Mouse (Mus musculus): ENCODE data around the gene Hdac9. TPM values are rescaled to one million over a fixed set of nuclear protein-coding genes. Genes with fewer than 3 reads are reported as not detected.

Hdac9 gene
- total RNA-seq, 2 experiments from 2014 or later, result 55.4 to 55.6 TPM

DNA sequence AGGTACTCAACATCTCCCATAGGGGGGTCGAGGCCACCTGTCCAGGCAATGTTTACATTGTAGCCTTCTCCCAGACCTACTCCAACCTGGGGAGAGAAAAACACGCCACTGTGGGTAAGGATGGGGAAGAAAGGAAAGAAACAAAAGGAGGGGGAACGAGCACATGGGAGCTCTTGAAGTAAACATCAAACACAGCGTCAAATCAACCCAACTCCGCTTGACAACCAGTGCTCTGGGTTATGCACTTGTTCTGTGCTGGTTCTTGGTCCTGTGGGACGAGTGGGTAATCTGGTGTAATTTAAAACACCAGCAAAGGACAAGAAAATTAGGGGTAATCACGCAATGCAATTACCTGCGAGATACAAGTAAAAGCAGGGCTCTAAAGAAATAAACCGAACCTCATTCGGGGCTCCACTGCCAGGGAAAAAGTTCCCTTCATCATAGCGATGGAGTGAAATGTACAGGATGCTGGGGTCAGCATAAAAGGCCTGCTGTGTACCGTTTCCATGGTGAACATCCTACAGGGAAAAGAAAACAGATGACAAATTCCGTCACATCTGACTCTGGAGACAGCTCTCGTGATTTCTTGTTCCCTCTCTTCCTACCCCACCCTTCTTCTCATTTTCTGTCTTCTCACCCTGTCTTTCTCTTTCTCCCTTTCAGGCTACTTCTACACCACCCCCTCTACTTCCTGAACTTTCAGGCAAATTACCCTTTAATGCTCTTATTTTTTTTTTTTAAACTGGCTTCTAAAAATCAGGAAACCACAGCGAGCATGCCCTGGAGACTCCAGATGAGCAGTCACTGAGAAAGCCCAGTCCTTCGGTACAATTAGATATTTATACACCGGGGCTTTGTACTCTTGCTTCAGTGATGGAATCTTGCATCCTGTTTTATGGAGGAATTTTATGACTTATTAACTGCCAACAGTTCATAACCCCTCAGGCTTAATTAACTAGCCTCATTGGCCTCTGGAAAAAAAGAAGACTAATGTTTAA lies 701.6 kb downstream of the Hdac9 start:
- intact Hi-C loops (cut with DNase I), result no loop called here
- no peak for DNase-seq (ENCODE audit: low spot score in 2 of 2)

DNA sequence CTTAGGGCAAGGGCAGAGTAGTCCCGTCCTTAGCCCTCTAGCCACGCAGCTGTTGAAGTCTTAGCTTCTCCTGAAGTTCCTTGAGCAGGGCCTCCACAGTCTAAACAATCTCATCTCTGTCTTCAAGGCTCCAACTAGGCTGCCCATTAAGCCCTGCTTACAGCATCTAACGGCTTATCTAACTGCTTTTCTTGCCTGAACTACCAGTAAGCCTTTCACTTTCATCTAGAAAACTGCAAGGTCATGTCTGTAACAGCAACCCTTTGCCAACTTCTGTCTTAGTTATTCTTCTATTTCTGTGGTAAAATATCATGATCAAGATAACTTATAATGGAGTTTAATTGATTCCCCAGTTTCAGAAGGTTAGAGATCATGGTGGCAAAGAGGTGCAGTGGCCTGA lies 704.7 kb downstream of the Hdac9 start:
- no peak for DNase-seq (ENCODE audit: low spot score in 2 of 2)
- intact Hi-C loops (cut with DNase I), result no loop called here

DNA sequence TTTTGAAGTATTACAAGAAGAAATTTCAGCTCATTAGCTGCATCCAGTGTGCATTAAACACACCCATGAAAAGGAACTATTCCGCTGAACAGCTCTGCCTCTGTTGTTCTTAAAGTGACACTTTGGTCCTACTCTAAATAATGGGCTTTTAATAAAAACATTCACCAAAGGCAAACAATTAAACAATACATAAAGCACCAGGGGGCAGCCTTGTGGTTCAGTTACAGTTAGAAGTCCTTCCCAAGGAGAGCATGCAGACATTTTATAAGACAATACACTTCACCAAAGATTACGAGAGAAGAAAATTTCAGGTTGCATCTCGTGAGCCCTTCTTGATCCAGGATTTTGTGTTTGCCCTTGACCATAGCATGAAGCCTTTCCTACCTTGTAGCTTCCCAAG lies 715.4 kb downstream of the Hdac9 start:
- DNase-seq (ENCODE audit: low spot score in 2 of 2), result no peak
- intact Hi-C loops (cut with DNase I), result no loop called here

DNA sequence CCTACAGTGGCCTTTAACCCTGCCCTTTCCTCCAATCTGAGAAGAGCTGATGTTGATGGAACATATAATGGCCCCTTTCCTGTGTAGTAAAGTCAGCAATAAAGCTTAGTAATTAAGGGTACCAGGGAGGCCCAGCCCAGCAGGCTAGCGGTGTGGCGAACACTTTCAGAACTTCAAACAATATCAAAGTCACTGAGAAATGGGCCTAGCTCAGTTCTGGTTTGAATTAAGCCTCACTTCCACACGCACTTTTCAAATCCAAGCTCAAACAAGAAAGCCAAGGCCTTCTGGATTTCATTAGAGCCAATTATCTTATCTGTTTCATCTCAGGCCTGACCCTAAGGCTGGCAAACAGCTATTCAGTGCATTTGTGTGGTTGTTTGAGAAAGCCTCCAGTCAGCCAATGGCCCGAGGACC lies 716.9 kb downstream of the Hdac9 start:
- intact Hi-C loops (cut with DNase I), result no loop called here
- DNase-seq (ENCODE audit: low spot score in 2 of 2), result no peak

DNA sequence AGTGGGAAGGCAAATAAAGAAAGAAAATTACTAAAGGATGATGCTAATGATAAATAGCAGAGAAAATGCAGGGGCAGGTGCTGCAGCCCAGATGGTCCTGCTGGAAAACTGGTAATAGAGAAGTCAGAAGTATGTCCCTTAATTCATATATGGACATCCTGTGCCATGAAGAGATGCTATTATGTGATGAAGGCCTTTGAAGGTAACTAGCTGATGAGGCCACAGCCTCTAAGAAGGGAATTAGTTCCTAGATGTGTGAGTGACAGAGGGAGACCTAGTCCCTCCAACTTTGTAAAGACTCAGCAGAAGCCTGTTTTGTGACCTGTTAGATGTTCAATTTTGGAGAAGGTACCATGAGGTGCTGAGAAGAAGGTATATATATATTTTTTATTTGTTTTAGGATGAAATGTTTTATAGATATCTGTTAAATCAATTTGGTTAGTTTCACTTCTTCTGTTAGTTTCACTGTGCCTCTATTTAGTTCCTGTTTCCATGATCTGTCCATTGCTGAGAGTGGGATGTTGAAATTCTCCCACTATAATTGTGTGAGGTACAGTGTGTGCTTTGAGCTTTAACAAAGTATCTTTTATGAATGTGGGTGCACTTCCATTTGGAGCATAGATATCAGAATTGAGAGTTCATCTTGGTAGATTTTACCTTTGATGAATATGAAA lies 721.6 kb downstream of the Hdac9 start:
- intact Hi-C loops (cut with DNase I), result no loop called here
- no peak for DNase-seq (ENCODE audit: low spot score in 2 of 2)

DNA sequence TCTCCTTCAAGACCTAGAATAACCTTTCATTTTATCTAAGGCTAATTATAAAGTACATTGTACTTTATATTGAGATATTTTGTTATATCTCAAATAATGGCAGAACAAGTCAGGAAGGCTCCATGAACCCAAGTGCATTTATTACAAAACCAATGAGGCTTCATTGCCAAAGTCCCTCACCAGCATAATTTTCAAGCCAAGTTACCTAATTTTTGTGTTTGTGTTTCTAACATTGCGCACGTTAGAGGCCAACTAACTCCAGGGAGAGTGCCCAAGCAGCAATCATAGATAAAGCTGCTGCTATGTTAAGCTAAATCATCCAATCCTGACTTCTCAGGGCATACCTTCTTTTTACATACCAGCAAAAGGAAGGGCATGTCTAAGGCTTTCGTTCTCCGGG lies 722.8 kb downstream of the Hdac9 start:
- intact Hi-C loops (cut with DNase I), result no loop called here
- DNase-seq (ENCODE audit: low spot score in 2 of 2), result no peak

DNA sequence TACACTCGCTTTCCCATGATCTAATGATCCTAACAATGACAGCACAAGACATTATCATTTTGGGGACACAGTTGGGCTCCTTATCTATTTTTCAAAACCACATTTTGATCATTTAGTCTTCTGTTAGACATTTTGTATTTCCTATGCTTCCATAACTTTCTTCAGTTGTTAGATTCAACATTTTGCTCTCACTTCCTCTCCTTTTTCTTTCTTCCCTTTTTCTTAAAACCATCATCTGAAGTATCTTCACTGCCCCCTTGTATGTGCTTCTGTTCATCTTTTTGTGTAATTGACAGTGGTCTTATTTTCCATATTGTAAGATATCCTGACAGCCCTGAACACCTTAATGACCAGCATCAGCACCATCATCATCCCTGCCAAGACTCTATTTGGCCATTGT lies 725.6 kb downstream of the Hdac9 start:
- intact Hi-C loops (cut with DNase I), result no loop called here
- no peak for DNase-seq (ENCODE audit: low spot score in 2 of 2)

DNA sequence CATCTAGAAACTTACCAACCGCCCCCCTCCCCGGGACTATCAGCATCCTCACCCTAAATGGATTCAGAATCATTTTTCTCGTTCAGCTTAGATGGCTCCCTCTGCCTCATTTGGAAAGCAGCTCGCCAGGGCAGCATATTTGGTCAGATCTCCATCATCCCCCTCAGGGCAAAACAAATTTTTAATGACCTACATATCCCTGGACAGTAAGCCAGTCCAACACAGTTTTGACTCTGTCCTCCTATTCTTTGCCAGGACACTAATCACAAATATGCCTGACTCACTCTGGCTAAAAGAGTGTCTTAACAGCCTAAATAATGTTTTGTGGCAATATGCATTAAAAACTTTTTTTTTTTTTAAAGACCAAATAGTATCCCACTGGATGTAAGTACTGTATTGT lies 738.0 kb downstream of the Hdac9 start:
- intact Hi-C loops (cut with DNase I), result no loop called here
- no peak for DNase-seq (ENCODE audit: low spot score in 2 of 2)

DNA sequence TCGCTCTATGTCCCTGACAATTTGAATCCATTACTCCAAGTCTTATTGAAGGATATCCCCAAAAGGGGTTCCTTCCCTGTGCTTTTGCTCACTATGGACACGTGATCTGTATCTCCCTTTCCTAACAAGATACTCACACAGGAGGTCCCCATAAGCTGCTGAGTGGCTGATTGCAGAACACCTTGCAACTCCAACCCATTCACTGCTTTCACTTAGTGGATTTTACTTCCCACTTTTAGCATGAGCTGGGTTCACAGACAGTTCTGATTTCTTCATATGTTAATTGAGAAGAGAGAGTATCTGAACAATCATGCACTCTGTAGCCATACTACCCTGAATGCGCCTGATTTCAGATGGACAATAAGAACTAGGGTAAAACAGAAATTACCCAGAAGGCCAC lies 740.1 kb downstream of the Hdac9 start:
- no peak for DNase-seq (ENCODE audit: low spot score in 2 of 2)
- intact Hi-C loops (cut with DNase I), result no loop called here

DNA sequence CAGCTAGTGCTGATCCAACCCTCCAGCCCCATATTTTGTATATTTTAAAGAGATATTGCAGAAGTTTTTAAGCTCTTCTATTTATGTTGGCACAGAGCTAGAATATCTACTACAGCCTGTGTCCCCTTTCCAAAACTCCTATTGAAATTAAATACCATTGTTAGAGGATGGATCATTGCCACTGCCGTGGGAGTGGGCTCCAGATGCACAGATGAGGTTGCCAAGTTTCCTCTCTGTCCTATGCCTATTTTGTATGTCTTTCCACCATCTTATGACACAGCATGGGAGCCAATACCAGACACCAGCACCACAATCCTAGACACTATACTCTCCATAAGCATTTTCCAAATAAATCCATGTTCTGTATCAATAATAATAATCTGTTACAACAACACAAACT lies 743.9 kb downstream of the Hdac9 start:
- intact Hi-C loops (cut with DNase I), result no loop called here
- DNase-seq (ENCODE audit: low spot score in 2 of 2), result peak in 1 of 2 experiments; percentile 15

DNA sequence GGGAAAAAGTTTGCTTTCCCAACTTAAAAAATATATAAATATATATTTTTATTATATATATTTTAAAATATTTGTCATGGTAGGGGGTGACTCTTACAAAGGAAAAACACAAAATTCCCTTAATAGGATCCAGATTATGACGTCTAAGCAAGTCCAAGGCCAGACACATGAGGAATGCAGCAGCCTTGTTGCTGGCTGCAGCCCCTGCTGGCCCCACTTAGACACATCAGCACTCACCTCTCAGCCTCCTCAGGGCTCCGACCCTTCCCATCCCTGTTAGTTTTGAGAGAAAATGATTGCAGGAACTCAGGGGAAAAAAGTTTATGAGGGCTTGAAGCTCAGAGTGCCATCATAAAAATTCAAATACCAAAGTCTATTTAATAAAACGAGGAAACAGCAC lies 746.3 kb downstream of the Hdac9 start:
- intact Hi-C loops (cut with DNase I), result no loop called here
- DNase-seq (ENCODE audit: low spot score in 2 of 2), result no peak

DNA sequence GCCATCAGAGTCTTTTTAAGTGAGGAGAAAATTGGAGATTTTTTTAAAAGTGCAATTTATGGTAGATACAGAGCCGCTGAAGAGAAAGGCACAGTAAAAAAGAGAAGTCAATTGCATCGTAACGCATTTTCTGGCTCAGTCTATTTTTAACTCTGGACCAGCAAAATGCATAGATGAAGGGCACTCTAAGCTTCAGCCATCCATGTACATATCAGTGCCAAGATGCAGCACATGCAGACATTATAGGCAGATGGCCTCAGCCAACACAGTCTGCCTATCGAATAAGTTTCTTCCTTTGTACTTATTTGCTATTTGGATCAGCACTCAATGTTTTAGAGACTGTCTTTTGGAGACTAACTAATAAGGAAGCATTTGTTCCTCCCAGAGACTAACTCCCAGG lies 751.2 kb downstream of the Hdac9 start:
- intact Hi-C loops (cut with DNase I), result no loop called here
- DNase-seq (ENCODE audit: low spot score in 2 of 2), result no peak

DNA sequence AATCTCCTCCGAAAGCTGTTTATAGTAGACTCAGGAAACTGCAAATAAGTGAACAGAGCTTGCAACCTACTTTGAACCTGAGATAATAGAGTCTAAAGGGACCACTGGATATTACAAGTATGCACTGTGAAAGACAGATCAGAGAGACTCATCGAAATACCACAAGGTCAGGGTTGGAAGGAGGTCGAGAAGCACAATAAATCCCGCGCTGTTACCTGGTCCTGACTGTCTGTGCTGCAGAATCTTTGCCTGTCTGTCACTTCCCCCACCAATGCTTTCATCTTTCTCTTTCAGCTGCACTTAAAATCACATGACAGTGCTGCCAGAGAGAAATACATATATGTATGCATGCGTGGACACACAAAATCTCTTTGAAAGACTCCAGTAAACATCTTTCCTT lies 760.6 kb downstream of the Hdac9 start:
- intact Hi-C loops (cut with DNase I), result no loop called here
- no peak for DNase-seq (ENCODE audit: low spot score in 2 of 2)

DNA sequence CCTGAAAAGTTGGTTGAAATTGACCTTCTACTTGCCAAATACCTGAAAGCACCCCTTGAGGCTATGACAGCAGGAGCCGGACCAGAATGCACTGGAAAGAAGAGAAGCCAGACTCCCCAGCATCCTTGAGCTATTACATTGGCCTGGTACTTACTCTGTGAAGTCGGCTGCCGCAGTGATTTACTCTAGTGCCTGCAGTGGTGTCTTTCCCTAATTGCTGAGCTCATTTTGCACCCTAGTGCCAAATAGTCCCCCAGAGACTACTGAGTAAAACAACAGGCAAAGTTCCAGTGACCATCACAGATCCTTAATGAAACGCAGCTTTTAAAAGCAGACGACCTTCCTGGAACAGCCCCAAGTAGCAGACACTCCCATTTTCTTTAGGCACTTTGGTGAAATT lies 761.2 kb downstream of the Hdac9 start:
- intact Hi-C loops (cut with DNase I), result no loop called here
- DNase-seq (ENCODE audit: low spot score in 2 of 2), result no peak

DNA sequence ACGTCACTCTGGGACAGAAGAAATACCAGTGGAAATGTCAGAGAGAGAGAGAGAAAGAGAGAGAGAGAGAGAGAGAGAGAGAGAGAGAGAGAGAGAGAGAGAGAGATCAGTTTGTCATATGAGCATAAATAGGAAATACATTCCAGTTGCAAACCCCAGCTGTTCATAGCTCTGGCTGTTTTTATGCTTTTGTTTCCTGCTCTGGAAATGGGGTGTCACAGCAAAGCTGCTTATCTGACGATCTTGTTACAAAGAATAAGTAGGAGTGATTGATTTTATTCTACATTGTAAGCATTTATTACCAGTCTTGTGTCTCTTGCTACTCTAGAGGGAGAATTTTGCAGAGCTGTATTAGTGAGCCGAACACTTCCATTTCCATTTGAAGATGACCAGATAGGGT lies 762.1 kb downstream of the Hdac9 start:
- DNase-seq (ENCODE audit: low spot score in 2 of 2), result no peak
- intact Hi-C loops (cut with DNase I), result no loop called here

DNA sequence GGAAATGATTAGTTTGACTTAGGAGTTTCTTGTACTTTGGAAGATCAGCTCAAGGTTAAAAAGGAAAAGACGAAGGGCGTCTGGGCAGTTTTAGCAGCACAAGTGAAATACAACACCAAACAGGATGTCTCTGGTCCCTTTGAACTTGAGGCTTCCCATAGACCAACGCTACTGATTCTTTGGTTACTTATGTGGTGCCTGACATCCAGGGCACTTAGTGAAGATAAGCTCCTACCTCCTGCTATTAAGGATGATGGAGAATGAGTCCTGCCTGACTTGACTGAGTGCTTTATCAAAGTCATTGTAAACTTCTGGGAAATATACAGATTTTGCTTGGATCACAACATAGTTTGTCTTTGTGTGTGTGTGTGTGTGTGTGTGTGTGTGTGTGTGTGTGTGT lies 765.6 kb downstream of the Hdac9 start:
- intact Hi-C loops (cut with DNase I), result no loop called here
- DNase-seq (ENCODE audit: low spot score in 2 of 2), result no peak

DNA sequence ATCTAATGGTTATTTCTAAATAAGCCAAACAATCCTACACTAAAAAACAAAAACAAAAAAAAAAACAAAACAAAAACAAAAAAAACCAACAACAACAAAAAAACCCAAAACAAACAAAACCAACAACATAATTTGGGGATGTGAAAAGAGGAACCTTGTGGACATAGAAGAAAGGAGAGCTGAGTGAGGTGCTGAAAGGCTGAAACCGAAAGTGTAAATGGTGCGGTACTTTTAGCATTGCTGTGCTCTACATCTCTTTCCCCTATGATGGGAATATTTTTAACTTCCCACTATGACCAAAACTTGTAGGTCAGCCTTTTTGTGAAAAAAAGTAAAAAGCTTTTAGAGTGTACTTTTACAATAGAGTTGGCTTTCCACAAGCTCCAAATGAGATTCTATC lies 774.2 kb downstream of the Hdac9 start:
- intact Hi-C loops (cut with DNase I), result no loop called here
- DNase-seq (ENCODE audit: low spot score in 2 of 2), result no peak

DNA sequence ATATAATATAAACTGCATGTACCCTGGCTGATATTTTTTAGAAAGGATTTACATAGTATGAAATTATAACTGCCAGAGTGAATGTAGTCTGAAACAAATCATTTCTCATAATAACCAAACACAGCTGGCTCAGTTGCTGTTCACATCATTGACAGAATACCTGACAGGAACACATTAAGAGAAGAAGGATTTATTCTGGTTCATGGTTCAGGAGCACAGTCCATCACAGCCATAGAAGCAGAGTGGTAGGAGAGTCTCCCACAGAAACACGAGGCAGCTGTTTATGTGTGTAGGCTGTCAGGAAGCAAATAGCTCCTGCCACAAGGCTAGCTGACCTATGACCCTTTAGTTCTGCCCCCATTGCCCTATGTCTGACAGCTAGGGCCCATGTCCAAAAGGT lies 803.6 kb downstream of the Hdac9 start:
- no peak for DNase-seq (ENCODE audit: low spot score in 2 of 2)
- intact Hi-C loops (cut with DNase I), result no loop called here

DNA sequence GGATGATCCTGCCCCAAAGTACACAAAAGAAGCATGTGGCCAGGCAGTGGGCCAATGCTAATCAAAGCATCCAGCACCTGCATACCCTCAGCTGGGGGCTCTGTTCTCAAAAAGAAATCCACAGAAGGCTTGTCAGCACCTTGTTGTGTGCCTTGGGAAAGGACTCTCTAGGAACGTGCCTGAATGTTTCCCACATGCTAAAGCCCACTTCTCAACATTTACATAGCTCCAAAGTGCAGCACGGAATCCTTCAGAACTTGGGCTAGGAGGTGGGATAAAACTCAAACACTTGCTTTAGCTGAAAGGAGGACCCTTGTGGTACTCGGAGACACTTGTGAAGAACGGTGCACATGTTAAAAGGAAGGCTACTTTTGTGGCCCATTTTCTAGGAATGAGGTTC lies 823.9 kb downstream of the Hdac9 start:
- intact Hi-C loops (cut with DNase I), result no loop called here
- no peak for DNase-seq (ENCODE audit: low spot score in 2 of 2)

DNA sequence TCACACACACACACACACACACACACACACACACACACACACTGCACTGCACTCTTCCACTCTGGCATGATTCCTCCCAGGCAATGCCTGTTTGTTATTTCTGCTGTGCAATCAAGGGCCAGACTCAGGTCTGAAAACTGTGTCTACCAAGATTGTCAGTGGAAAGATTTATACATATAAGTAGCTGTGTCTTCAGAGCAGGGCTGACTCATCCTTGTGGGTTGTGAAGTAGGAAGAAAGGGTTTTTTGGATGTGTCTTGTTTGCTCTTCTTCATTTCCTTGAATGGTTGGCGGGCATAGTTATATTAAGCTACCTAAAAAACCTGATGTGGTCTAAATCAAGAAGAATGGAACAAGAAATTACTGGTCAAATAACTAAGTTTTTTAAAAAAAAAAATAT lies 825.0 kb downstream of the Hdac9 start:
- intact Hi-C loops (cut with DNase I), result no loop called here
- peak in 1 of 2 experiments; percentile 87 for DNase-seq (ENCODE audit: low spot score in 2 of 2)

DNA sequence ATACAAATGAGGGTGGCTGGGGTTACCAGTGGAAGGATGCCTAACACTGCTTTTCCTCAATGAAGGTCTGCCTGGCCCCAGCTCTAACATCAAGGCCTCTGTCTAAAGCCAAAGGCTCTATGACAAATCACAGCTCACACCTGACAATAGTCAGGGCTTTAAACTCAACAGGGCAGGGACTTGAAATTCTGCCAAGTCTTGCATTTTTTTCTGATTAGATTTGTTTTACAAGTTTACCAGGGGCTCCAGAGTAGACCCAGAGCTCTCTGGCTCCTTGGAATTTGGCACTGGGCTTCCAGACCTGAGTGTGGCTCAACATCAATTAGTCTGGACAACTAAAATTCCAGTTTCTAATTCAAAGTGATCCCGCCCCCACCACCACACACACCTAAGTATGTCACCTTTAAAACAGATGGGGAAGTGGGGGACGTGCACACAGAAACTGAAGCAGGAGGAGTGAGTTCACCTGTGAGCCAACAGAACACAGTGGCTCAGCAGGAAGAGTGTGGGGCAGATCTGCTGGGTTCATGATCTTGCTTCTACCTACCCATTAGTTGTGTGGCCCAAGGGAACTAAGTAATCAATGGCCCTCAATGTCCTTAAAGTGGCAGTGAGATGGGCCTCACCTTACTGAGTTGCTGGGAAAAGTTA lies 829.5 kb downstream of the Hdac9 start:
- intact Hi-C loops (cut with DNase I), result no loop called here
- DNase-seq (ENCODE audit: low spot score in 2 of 2), result no peak
